Mouse (Mus musculus) hindbrain, embryonic 12.5 days (tissue): Measurements from ENCODE around the gene Zbtb9. TPM values are rescaled to one million over a fixed set of nuclear protein-coding genes. Genes with fewer than 3 reads are reported as not detected.

Experiments used
- ATAC-seq: fragments of 200-750 bp; cut with Nextera tagmentation; 2 replicates; pipeline ENCODE4 v1.8.0; 2017; ENCODE audit warnings: moderate TSS enrichment; ENCODE audit not compliant: low FRiP score
- H3K27ac ChIP-seq: fragments of 300-500 bp; sonication (generic); 2 replicates; pipeline ENCODE4 v1.5.1; 2016; ENCODE audit warnings: mild to moderate bottlenecking
- H3K27me3 ChIP-seq: fragments of 300-500 bp; sonication (generic); 2 replicates; pipeline ENCODE4 v1.6.1; 2016; ENCODE audit warnings: mild to moderate bottlenecking
- H3K36me3 ChIP-seq: fragments of 300-500 bp; sonication (generic); 2 replicates; pipeline ENCODE4 v1.6.1; 2016; ENCODE audit warnings: mild to moderate bottlenecking
- H3K4me1 ChIP-seq: fragments of 300-500 bp; sonication (generic); 2 replicates; pipeline ENCODE4 v1.6.1; 2016
- H3K4me2 ChIP-seq: fragments of 300-500 bp; sonication (generic); replicated peaks from 2 replicates; pipeline ENCODE4 v1.6.1; 2016; ENCODE audit warnings: mild to moderate bottlenecking
- H3K4me3 ChIP-seq: fragments of 300-500 bp; sonication (generic); 2 replicates; pipeline ENCODE4 v1.5.1; 2016; ENCODE audit warnings: mild to moderate bottlenecking
- H3K9ac ChIP-seq: fragments of 300-500 bp; sonication (generic); 2 replicates; pipeline ENCODE4 v1.6.1; 2016; ENCODE audit warnings: mild to moderate bottlenecking, moderate library complexity
- H3K9me3 ChIP-seq: fragments of 300-500 bp; sonication (generic); replicated peaks from 2 replicates; pipeline ENCODE4 v1.6.1; 2016; ENCODE audit warnings: mild to moderate bottlenecking
- WGBS: fragments of 180-500 bp; shearing (Covaris S2); methylation state at CpG from one replicate; pipeline ENCODE4 v1.1.7; 2016; 5-methylcytosine and 5-hydroxymethylcytosine counted together
- polyA plus RNA-seq: library from polyadenylated mRNA; unstranded; fragments of >200 nt; fragmentation: Nextera tagmentation; extraction: Ambion mirVana; gene quantifications from 2 replicates; pipeline ENCODE4 v1.2.1, GENCODE M21; 2016

Zbtb9 gene
- polyA plus RNA-seq, 1 experiment from 2014 or later = 19.4 TPM

- H3K27me3 ChIP-seq = no peaks in the 10 kb centered on the region
- 46% methylated on average over 12 of the region's 12 CpGs for WGBS
- H3K27ac ChIP-seq = peak overlapping the region; percentile 80
- H3K9ac ChIP-seq = peak overlapping the region; percentile 93
- peak; percentile 39 for ATAC-seq
- peak overlapping the region; percentile 88 for H3K4me2 ChIP-seq
- H3K9me3 ChIP-seq = no peaks in the 10 kb centered on the region
- peaks cover 17% of the 10 kb centered on the region for H3K4me1 ChIP-seq
- peaks cover 36% of the 10 kb centered on the region for H3K36me3 ChIP-seq
- H3K4me3 ChIP-seq = peak overlapping the region; percentile 68
These were observed 54.7 kb downstream of the Zbtb9 start for GRCm38 (mm10) chr17:27027460-27028283.

GRCm38 (mm10) chr17:27028284-27028795 lies 55.4 kb downstream of the Zbtb9 start:
- H3K4me2 ChIP-seq = peak overlapping the region; percentile 88

GRCm38 (mm10) chr17:27028909-27029308 lies 55.9 kb downstream of the Zbtb9 start, which contains the start of gene Bak1:
Gene Bak1 (minus strand): TSS chr17:27029009.
- Histone ChIP-seq H3K9me3 (no peaks in the 10 kb centered on the region), H3K4me3 (peak within 1 kb of the TSS; percentile 68), H3K27me3 (no peaks in the 10 kb centered on the region; the same call in 1 of the 2 replicates), H3K4me1 (peaks cover 23% of the 10 kb centered on the region), H3K9ac (peak within 1 kb of the TSS; percentile 93), H3K36me3 (peaks cover 24% of the 10 kb centered on the region), H3K27ac (peak within 1 kb of the TSS; percentile 80), H3K4me2 (peak within 1 kb of the TSS; percentile 88)
- 63% methylated on average over 3 of the region's 4 CpGs for WGBS
- no peak for ATAC-seq

More at GRCm38 (mm10) chr17:27028284-27028795, 55.4 kb downstream of the Zbtb9 start:
- Histone ChIP-seq H3K9ac (peak overlapping the region; percentile 93), H3K36me3 (peaks cover 30% of the 10 kb centered on the region), H3K4me1 (peaks cover 23% of the 10 kb centered on the region), H3K9me3 (no peaks in the 10 kb centered on the region), H3K4me3 (peak overlapping the region; percentile 68), H3K27ac (peak overlapping the region; percentile 80), H3K27me3 (no peaks in the 10 kb centered on the region)
- ATAC-seq = peak; percentile 77
- WGBS = 2% methylated on average over 19 of the region's 19 CpGs

- peaks cover 23% of the 10 kb centered on the region for H3K4me1 ChIP-seq
- WGBS = 89% methylated on average over 14 of the region's 14 CpGs
- H3K27ac ChIP-seq = no peak overlapping the region
- no peak for ATAC-seq
- H3K36me3 ChIP-seq = peaks cover 19% of the 10 kb centered on the region
- H3K27me3 ChIP-seq = no peaks in the 10 kb centered on the region; the same call in 1 of the 2 replicates
- H3K9ac ChIP-seq = no peak overlapping the region
- H3K9me3 ChIP-seq = no peaks in the 10 kb centered on the region
- H3K4me2 ChIP-seq = no peak overlapping the region
- no peak overlapping the region for H3K4me3 ChIP-seq
These were observed 56.5 kb downstream of the Zbtb9 start for GRCm38 (mm10) chr17:27029431-27029830.

- H3K36me3 ChIP-seq = 0 out of 2 replicates have a peak, but pooled peaks cover 5% of the 10 kb centered on the region
- no peak overlapping the region for H3K4me3 ChIP-seq
- H3K9me3 ChIP-seq = no peaks in the 10 kb centered on the region
- H3K4me2 ChIP-seq = no peak overlapping the region
- H3K4me1 ChIP-seq = peaks cover 23% of the 10 kb centered on the region
- peaks cover 5% of the 10 kb centered on the region; the same call in 1 of the 2 replicates for H3K27me3 ChIP-seq
- H3K27ac ChIP-seq = no peak overlapping the region
- WGBS = 100% methylated on average over 4 of the region's 4 CpGs
- no peak for ATAC-seq
- H3K9ac ChIP-seq = no peak overlapping the region
These were observed 57.9 kb downstream of the Zbtb9 start for GRCm38 (mm10) chr17:27030896-27031295.

GRCm38 (mm10) chr17:27032328-27032727 lies 59.4 kb downstream of the Zbtb9 start:
- Histone ChIP-seq H3K4me3 (no peak overlapping the region), H3K27ac (no peak overlapping the region), H3K9ac (no peak overlapping the region), H3K4me2 (no peak overlapping the region), H3K27me3 (peaks cover 5% of the 10 kb centered on the region; the same call in 1 of the 2 replicates), H3K4me1 (peaks cover 22% of the 10 kb centered on the region), H3K9me3 (no peaks in the 10 kb centered on the region), H3K36me3 (no peaks in the 10 kb centered on the region)
- WGBS = 59% methylated on average over 7 of the region's 7 CpGs
- ATAC-seq = no peak

- H3K36me3 ChIP-seq = no peaks in the 10 kb centered on the region
- 2% methylated on average over 14 of the region's 14 CpGs for WGBS
- H3K9ac ChIP-seq = no peak overlapping the region
- no peak overlapping the region for H3K4me3 ChIP-seq
- H3K4me2 ChIP-seq = peak overlapping the region; percentile 27; the same call in 1 of the 2 replicates
- H3K4me1 ChIP-seq = peaks cover 17% of the 10 kb centered on the region; the same call in 1 of the 2 replicates
- no peak overlapping the region for H3K27ac ChIP-seq
- no peaks in the 10 kb centered on the region for H3K9me3 ChIP-seq
- ATAC-seq = peak; percentile 56
- H3K27me3 ChIP-seq = peaks cover 5% of the 10 kb centered on the region; the same call in 1 of the 2 replicates
These were observed 59.9 kb downstream of the Zbtb9 start for GRCm38 (mm10) chr17:27032869-27033268.

GRCm38 (mm10) chr17:27036465-27036864 lies 63.5 kb downstream of the Zbtb9 start:
- Histone ChIP-seq H3K27ac (peak overlapping the region; percentile 4; the same call in 1 of the 2 replicates), H3K4me1 (peaks cover 45% of the 10 kb centered on the region), H3K4me2 (no peak overlapping the region), H3K4me3 (no peak overlapping the region), H3K9ac (no peak overlapping the region), H3K27me3 (peaks cover 10% of the 10 kb centered on the region; the same call in 1 of the 2 replicates), H3K9me3 (no peaks in the 10 kb centered on the region), H3K36me3 (no peaks in the 10 kb centered on the region)
- no peak for ATAC-seq
- WGBS = 75% methylated on average over 7 of the region's 7 CpGs

GRCm38 (mm10) chr17:27038335-27039050 lies 65.5 kb downstream of the Zbtb9 start:
- H3K9me3 ChIP-seq = no peaks in the 10 kb centered on the region
- H3K27ac ChIP-seq = no peak overlapping the region
- no peak overlapping the region for H3K4me3 ChIP-seq
- no peak overlapping the region for H3K4me2 ChIP-seq
- no peak overlapping the region for H3K9ac ChIP-seq
- WGBS = 43% methylated on average over 18 of the region's 18 CpGs
- no peaks in the 10 kb centered on the region for H3K36me3 ChIP-seq
- peaks cover 10% of the 10 kb centered on the region; the same call in 1 of the 2 replicates for H3K27me3 ChIP-seq
- no peak for ATAC-seq
- peaks cover 44% of the 10 kb centered on the region for H3K4me1 ChIP-seq

- WGBS = 72% methylated on average over 9 of the region's 10 CpGs
- H3K36me3 ChIP-seq = no peaks in the 10 kb centered on the region
- H3K27ac ChIP-seq = peak overlapping the region; percentile 67; the same call in 1 of the 2 replicates
- no peak for ATAC-seq
- H3K9ac ChIP-seq = peak overlapping the region; percentile 43; the same call in 1 of the 2 replicates
- no peak overlapping the region for H3K4me3 ChIP-seq
- 0 out of 2 replicates have a peak overlapping the region, but pooled peaks have one; percentile 34 for H3K4me2 ChIP-seq
- H3K27me3 ChIP-seq = peaks cover 10% of the 10 kb centered on the region; the same call in 1 of the 2 replicates
- H3K9me3 ChIP-seq = no peaks in the 10 kb centered on the region
- H3K4me1 ChIP-seq = peaks cover 44% of the 10 kb centered on the region
These were observed 66.6 kb downstream of the Zbtb9 start for GRCm38 (mm10) chr17:27039432-27040102.

- peaks cover 44% of the 10 kb centered on the region for H3K4me1 ChIP-seq
- peak; percentile 20 for ATAC-seq
These were observed 67.5 kb downstream of the Zbtb9 start for GRCm38 (mm10) chr17:27040304-27041045.

More at GRCm38 (mm10) chr17:27040304-27041045, 67.5 kb downstream of the Zbtb9 start:
- no peak overlapping the region for H3K4me3 ChIP-seq
- H3K9ac ChIP-seq = peak overlapping the region; percentile 43
- WGBS = 7% methylated on average over 20 of the region's 20 CpGs
- H3K9me3 ChIP-seq = no peaks in the 10 kb centered on the region
- peak overlapping the region; percentile 34 for H3K4me2 ChIP-seq
- H3K36me3 ChIP-seq = no peaks in the 10 kb centered on the region
- H3K27me3 ChIP-seq = 0 out of 2 replicates have a peak, but pooled peaks cover 5% of the 10 kb centered on the region
- peak overlapping the region; percentile 67 for H3K27ac ChIP-seq
